Mouse (Mus musculus): Measurements from ENCODE around the gene Nab1.
A peak's percentile ranks its signal among the peaks of the same experiment; 100 is the strongest.
"Not testable (repeated sequence)": the region's sequence is repeated elsewhere in the genome, so short reads cannot be mapped to it uniquely, and the experiment has no call there.

Gene Nab1

GRCm38 (mm10) chr1:52500314-52500981 is at the start of gene Nab1:
Nab1 (minus strand) TSS chr1:52500679.
- peak; percentile 77 to 83 for DNase-seq (ENCODE audit: low spot score in 2 of 2)

DNA sequence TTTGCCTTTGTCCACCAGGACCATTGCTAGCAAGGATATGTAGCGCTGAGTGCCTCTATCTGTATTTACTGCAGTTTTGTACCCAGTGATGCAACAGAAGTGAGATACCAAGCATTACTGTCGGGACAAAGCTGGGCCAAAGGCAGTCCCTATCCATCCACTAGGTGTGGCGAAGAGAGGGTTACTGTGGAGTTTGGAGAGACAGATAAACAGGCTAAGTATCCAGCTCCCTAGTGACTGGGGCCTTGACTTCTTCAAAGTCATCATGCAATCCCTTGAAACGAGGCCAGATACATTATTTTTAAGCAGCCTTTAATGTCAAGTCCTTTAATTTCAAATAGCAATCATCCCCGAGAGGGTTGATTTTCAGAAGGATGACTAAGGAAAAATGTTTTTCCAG is 47.0 kb upstream of the Nab1 start:
- DNase-seq (ENCODE audit: low spot score in 2 of 2), result no peak

DNA sequence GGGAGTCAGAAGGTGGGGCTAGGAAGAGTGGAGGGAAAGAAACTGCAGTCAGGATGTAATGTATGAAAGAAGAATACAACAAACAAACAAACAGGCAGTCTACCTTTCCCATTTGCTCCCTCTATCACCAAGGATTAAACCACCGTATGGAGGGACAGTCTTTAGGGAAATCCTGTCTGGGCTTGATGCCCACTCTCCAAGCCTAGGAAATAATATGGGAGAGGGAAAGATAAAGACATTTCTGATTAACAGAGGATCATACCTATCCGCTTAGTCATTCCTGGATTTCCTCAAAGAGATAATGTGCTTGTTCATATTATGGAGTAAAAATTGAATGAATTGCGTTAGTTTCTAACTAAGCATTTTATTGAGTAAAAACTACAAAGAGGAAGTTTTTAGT is 46.3 kb upstream of the Nab1 start:
- no peak for DNase-seq (ENCODE audit: low spot score in 2 of 2)

DNA sequence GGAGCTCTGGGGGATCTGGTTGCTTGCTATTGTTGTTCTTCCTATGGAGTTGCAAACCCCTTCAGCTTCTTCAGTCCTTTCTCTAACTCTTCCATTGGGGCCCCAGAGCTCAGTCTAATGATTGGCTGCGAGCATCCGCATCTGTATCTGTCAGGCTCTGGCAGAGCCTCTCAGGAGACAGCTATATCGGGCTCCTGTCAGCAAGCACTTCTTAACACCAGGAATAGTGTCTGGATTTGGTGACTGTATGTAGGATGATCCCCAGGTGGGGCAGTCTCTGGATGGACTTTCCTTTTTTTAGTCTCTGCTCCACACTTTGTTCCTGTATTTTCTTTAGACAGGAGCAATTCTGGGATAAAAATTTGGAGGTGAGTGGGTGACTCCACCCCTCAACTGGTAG is 39.6 kb upstream of the Nab1 start:
- DNase-seq (ENCODE audit: low spot score in 2 of 2), result not testable (repeated sequence)

DNA sequence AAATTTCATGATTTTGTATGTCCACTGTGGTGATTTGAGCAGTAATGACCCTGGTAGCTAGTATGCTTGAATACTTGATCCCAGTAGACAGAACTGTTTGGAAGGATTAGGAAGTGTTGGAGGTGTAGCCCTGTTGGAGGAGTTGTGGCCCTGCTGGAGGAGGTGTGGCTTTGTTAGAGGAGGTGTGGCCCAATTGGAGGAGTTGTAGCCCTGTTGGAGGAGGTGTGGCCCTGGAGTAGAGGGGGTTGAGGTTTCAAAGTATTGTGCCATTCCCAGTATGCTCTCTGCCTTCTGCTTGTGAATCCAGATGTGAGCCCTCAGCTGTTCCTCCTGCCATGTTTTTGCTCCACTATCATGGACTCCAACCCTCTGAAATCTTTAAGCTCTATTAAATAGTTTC is 29.5 kb upstream of the Nab1 start:
- DNase-seq (ENCODE audit: low spot score in 2 of 2), result no peak

DNA sequence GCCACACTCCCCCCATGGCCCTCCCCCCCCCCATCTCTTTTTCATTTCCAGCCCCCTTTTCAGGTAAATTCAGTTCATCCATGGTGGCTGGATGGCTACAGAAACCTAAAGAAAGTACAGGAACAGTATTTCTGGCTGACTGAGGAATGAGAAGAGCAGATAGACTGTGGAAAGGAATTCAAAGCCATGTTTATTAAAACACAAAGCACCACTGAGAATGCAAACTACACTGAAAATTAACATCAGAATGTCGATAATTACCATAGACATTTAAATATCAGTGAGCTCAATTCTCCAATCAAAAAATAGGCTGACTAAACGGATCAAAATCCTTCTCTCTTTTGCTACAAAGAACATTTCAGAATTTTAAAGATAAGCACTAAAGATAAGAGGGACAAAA is 27.2 kb upstream of the Nab1 start:
- no peak for DNase-seq (ENCODE audit: low spot score in 2 of 2)

DNA sequence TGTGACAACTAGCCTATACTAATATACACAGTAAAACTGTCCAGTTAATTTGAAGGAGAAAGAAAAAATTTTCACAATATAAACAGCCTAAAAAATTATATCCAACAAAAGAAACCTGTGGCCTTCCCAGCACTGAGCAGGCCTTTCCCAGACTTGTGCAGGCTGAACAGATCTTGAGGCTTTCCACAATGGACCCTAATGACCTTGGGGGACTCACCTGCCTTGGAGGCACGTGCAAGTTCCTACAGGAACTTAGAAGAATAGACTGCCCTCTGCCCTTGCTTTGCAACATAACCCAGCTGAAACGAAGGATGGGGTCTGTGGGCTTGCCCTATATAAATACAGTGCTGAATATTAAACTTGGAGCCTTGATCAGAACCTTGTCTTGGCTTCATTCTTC is 26.8 kb upstream of the Nab1 start:
- DNase-seq (ENCODE audit: low spot score in 2 of 2), result no peak

- DNase-seq (ENCODE audit: low spot score in 2 of 2), result no peak
These were observed 24.2 kb upstream of the Nab1 start for GRCm38 (mm10) chr1:52524663-52525062.

GRCm38 (mm10) chr1:52524150-52524549 is 23.7 kb upstream of the Nab1 start:
- no peak for DNase-seq (ENCODE audit: low spot score in 2 of 2)

DNA sequence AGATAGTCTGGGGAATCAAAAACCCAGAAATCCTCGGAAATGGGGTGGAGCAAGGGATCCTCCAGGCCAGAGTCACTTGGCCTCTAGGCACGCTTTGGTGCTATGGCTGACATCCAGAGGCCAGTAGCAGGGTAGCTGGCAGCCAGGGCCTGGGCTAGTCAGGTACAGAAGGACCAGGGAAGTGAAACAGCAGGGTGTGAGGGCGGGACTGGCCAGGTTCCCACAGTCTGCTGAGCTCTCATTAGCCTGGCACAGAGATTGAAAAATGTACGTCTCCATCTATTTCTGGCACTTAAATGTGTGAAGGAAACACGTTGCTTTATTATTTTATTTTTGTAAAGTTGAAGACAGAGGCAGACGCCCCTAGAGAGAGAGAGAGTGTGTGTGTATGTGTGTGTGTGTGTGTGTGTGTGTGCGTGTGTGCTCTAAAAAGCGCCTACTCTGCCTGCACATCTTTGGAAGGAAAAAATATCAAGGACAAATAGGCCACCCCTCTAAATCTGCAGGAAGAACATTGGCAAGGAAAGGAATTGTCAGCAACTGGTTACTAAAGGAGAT is 21.0 kb upstream of the Nab1 start:
- peak in 1 of 2 experiments; percentile 17 for DNase-seq (ENCODE audit: low spot score in 2 of 2)

DNA sequence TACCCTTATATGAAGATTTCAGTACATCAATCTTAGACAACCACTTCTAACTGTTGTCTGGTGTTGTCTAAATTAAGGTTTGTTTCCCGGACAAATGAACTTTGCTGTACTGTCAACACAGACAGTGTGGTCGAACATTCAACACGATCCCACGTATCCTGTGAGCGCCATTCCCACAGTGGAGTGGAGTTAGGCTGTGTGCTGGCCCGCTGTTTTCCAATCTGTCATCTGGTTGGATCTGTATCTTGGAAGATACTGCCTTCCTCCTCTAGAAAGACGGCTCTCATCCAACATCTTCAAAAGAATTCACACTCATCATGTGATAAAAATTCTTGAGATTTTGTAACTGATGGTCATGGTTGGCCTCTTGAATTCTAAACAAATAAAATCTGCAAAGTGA is 19.7 kb upstream of the Nab1 start:
- no peak for DNase-seq (ENCODE audit: low spot score in 2 of 2)

GRCm38 (mm10) chr1:52515249-52515648 is 14.8 kb upstream of the Nab1 start:
- no peak for DNase-seq (ENCODE audit: low spot score in 2 of 2)

DNA sequence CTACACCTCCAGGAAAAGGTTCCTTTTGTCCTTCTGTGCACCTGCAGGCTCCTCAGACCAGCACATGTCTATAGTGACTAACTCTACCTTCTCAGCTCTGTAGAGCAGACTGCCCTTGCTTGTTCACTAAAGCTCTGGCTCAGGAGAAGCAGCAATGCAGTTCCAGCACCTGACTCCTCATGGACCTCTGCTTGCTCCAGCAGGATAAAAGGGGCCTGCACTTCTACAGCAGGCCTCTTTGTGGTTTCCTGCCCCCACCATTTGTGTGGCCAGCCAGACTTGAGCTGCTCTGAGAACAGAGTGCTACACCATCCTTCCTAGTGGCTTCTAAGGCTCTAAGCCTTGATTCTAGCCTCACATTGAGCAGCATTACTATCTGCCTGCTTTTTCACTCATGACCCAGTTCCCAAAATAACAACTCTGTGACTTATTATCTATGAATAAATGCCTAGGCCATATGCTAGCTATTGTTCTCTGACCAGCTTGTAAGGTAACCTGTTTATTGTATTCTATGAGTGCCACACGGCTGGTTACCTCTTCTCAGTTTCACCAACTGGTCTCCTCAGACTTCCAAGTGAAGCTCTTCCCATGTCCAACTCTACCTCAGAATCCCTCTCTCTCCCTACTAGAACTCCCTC is 11.4 kb upstream of the Nab1 start:
- DNase-seq (ENCODE audit: low spot score in 2 of 2), result no peak

DNA sequence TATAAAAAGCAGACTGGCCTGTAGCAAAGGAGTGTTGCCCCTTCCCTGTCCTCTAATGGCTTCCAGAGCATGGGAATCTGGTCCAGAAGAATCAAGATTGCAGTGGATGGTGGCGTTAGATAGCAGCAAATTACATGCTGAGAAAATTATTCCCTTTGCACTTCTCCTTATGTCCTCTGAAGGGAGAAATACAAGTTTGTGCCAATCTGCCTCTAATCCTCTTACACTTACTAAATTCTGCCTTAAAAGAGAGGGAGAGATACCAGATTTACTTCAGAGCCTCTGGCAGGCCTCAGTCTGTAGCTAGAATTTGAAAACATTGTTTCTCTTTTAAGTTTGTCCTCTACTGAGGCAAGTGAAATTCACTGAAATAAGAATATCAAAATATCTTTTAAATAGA is 5.7 kb upstream of the Nab1 start:
- DNase-seq (ENCODE audit: low spot score in 2 of 2), result no peak

- no peak for DNase-seq (ENCODE audit: low spot score in 2 of 2)
These were observed 1.8 kb upstream of the Nab1 start for GRCm38 (mm10) chr1:52502296-52502695.

DNA sequence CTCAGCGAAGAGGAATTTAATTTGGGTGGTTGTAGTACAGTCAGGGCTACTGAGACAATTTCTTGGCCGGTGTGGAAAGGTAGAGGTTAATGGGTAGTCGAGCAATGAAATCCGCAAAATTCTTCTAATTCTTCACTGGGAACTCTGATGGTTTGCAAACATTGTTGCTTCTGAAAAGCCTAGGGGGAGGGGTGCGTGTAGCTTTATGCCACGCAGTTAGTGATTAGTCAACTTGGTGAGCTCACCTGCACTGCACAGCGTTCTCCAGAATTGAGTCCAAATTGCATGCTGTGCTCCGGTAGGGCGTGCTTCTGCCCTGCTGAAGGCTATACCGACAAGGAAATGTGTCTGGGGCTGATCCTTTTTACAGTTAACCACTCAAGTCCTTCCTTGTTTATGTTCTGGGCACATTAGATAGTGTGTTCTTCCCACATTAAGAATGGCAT is 1.2 kb upstream of the Nab1 start:
- DNase-seq (ENCODE audit: low spot score in 2 of 2), result peak in 1 of 2 experiments; percentile 24

DNA sequence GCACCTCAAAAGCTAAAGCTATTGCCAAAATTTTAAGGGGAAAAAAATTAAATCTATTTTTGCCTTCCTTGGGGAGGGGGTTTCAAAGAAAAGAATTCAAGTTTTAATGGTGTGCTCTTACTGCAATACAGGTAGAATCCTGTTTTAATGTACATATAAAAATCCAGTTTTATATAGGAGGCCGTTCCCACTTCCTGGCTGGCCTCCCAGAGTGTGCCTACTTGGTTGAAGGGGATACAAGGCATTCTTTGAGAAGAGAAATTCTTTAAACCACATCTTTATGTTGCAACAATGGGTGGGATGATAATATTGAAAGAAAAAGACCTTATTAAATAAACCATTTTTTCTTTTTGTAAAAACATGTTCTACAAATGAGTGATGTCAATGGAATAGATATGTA is 611 bp upstream of the Nab1 start:
- no peak for DNase-seq (ENCODE audit: low spot score in 2 of 2)

GRCm38 (mm10) chr1:52499601-52500313 is 722 bp downstream of the Nab1 start:
- peak; percentile 26 to 42 for DNase-seq (ENCODE audit: low spot score in 2 of 2)

GRCm38 (mm10) chr1:52498786-52499450 is 1.6 kb downstream of the Nab1 start:
- no peak for DNase-seq (ENCODE audit: low spot score in 2 of 2)

DNA sequence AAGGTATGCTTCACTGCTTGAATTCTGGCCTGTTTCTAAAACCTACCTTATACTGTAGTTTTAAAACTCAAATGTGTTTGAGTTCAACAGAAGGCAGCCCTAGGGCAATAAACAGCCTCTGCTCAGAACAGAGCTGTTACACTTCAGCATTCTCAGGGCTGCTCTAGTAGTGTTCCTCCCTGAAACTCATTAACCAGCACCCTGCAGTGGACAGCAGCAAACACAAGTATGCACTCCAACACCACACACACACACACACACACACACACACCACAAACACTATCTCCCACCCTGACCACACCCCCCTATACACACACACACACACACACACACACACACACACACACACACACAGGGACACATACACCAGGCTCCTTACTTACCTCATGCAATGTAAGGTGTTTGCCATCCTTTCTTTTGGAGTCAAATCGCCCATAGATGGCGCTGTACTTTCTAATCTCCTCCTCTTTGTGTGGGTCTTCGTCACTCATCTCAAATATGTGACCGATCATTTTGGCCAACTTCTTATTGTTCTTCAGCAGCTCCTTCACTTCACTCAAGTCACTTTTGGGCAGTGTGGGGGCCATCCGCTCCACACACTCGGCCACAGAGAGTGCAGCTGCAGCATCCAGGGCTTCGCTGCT is 10.8 kb downstream of the Nab1 start:
- DNase-seq (ENCODE audit: low spot score in 2 of 2), result peak; percentile 23 to 49

DNA sequence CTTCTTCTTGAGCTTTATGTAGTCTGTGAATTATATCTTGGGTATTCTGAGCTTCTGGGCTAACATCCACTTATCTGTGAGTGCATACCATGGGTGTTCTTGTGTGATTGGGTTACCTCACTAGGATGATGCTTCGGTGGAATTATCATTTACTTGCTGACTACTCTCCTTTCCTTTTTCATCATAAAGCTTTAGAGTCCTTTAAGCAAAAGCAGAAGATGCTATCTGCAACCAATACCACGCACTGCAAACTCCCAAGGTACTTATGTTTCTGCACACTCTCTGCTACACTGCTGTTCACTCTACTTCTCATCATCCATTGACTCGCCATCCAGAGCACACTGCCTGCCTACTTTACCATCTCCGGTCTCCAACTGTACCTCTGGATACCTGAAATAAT is 15.5 kb downstream of the Nab1 start:
- DNase-seq (ENCODE audit: low spot score in 2 of 2), result no peak

DNA sequence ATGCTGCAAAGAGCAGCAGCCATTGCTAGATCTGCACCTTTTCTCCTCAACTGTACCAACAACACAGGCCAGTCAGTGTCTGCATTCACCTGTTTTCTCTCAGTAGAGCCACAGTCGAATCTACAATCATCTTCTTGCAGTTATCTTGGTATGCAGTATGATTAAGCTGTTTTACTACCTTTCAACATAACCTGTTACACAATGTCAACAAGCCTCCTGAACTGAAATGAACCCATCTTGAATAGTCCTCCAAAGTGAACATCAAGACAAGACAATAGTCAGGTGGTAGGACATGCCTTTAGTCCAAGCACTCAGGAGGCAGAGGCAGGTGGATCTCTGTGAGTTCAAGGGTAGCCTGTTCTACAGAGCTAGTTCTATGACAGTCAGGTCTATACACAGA is 26.2 kb downstream of the Nab1 start:
- no peak for DNase-seq (ENCODE audit: low spot score in 2 of 2)

All from natural killer cell, adult 2 months (primary cell).